Mouse (Mus musculus) limb, embryonic 14.5 days (tissue): Measurements from ENCODE around the gene Prr5. TPM values are rescaled to one million over a fixed set of nuclear protein-coding genes. Genes with fewer than 3 reads are reported as not detected.

ENCODE experiments used
- ATAC-seq: fragments of 200-750 bp; cut with Nextera tagmentation; 2 replicates; pipeline ENCODE4 v1.8.0; 2017; ENCODE audit warnings: low read depth, moderate number of reproducible peaks, moderate TSS enrichment; ENCODE audit not compliant: low FRiP score
- DNase-seq: peaks from one replicate; pipeline ENCODE4 v3.0.0-alpha.2; 2015; ENCODE audit warnings: low spot score
- H3K27ac ChIP-seq: fragments of 300-500 bp; sonication (generic); replicated peaks from 2 replicates; pipeline ENCODE4 v1.5.1; 2014; ENCODE audit warnings: low read depth, mild to moderate bottlenecking, low read length, moderate library complexity, mixed read lengths
- H3K27me3 ChIP-seq: fragments of 300-500 bp; sonication (generic); 2 replicates; pipeline ENCODE4 v1.6.1; 2014; ENCODE audit warnings: low read length, mixed read lengths; ENCODE audit not compliant: control insufficient read depth, insufficient read depth
- H3K36me3 ChIP-seq: fragments of 300-500 bp; sonication (generic); 2 replicates; pipeline ENCODE4 v1.6.1; 2014; ENCODE audit warnings: mild to moderate bottlenecking, low read length, moderate library complexity, mixed read lengths; ENCODE audit not compliant: control insufficient read depth, insufficient read depth
- H3K4me1 ChIP-seq: fragments of 300-500 bp; sonication (generic); 2 replicates; pipeline ENCODE4 v1.6.1; 2014; ENCODE audit warnings: antibody characterized with exemption, low read length, mixed read lengths; ENCODE audit not compliant: control insufficient read depth, insufficient read depth
- H3K4me2 ChIP-seq: fragments of 300-500 bp; sonication (generic); replicated peaks from 2 replicates; pipeline ENCODE4 v1.6.1; 2014; ENCODE audit warnings: low read depth, mild to moderate bottlenecking, low read length, moderate library complexity; ENCODE audit not compliant: severe bottlenecking
- H3K4me3 ChIP-seq: fragments of 300-500 bp; sonication (generic); replicated peaks from 2 replicates; pipeline ENCODE4 v1.5.1; 2014; ENCODE audit warnings: low read length
- H3K9ac ChIP-seq: fragments of 300-500 bp; sonication (generic); 2 replicates; pipeline ENCODE4 v1.6.1; 2014; ENCODE audit warnings: mild to moderate bottlenecking, low read depth, low read length, moderate library complexity; ENCODE audit not compliant: severe bottlenecking
- H3K9me3 ChIP-seq: fragments of 300-500 bp; sonication (generic); 2 replicates; pipeline ENCODE4 v1.6.1; 2016; ENCODE audit warnings: low read length; ENCODE audit not compliant: control insufficient read depth
- POLR2A ChIP-seq: fragments of 200-500 bp; IDR thresholded peaks from 2 replicates; pipeline ENCODE4 v1.8.0; 2012; ENCODE audit warnings: inconsistent platforms, mild to moderate bottlenecking, moderate library complexity, borderline replicate concordance; ENCODE audit not compliant: insufficient read depth, insufficient read length; ENCODE audit errors: extremely low read depth
- WGBS: fragments of 180-500 bp; shearing (Covaris S2); extraction: QIAGEN DNeasy Blood & Tissue Kit; methylation state at CpG from one replicate; pipeline ENCODE4 v1.1.7; 2014; 5-methylcytosine and 5-hydroxymethylcytosine counted together
- polyA plus RNA-seq, 2 experiments: library from polyadenylated mRNA; depleted of rRNA in 1 of 2; stranded (reverse) in 1 of 2; unstranded in 1 of 2; fragments of >200 nt; fragmentation: Nextera tagmentation in 1 of 2; extraction: Ambion mirVana in 1 of 2; gene quantifications; 2 replicates each; pipeline versions ENCODE4 v1.2.1 to v1.2.3; 2012 to 2014

Gene Prr5
- polyA plus RNA-seq, 2 experiments = 29.7 to 41.4 TPM

- no peak for ATAC-seq
- WGBS = 70% methylated on average over 6 of the region's 6 CpGs
- no peak for TF ChIP-seq POLR2A
These were observed 17.9 kb upstream of the Prr5 start for GRCm38 (mm10) chr15:84651481-84651880.

DNA sequence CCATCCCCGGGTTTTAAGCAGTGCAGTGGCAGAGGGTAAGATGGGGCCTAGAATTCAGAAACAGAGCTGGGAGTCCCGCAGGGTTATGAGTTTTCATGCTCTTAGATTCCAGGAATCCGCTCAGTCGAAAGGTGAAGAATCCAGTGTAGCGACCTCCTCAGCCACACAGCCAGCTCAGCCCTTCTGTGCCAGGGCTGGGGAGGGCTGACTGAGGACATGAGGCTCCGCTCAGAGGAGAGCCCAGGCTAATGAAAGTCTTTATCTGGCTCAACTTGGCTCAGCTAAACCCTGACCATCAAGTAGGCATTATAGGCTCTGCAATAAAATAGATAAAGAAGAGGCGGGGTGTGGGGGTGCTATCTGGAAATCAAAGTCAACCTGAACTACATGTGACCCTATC lies 16.3 kb upstream of the Prr5 start:
- no peak overlapping the region for H3K4me3 ChIP-seq
- H3K27ac ChIP-seq = no peak overlapping the region
- WGBS = 84% methylated on average over 7 of the region's 7 CpGs
- peaks cover 11% of the 10 kb centered on the region for H3K4me1 ChIP-seq
- H3K36me3 ChIP-seq = no peaks in the 10 kb centered on the region
- no peak overlapping the region for H3K4me2 ChIP-seq
- DNase-seq (no peak), ATAC-seq (no peak)
- H3K9ac ChIP-seq = no peak overlapping the region
- TF ChIP-seq POLR2A = no peak
- no peaks in the 10 kb centered on the region for H3K9me3 ChIP-seq
- no peaks in the 10 kb centered on the region for H3K27me3 ChIP-seq

More at GRCm38 (mm10) chr15:84651481-84651880, 17.9 kb upstream of the Prr5 start:
- H3K9me3 ChIP-seq = 0 out of 2 replicates have a peak, but pooled peaks cover 4% of the 10 kb centered on the region
- no peak overlapping the region for H3K9ac ChIP-seq
- peaks cover 11% of the 10 kb centered on the region for H3K4me1 ChIP-seq
- DNase-seq = no peak
- H3K27ac ChIP-seq = no peak overlapping the region
- no peaks in the 10 kb centered on the region for H3K27me3 ChIP-seq
- no peaks in the 10 kb centered on the region for H3K36me3 ChIP-seq
- no peak overlapping the region for H3K4me2 ChIP-seq
- H3K4me3 ChIP-seq = no peak overlapping the region

DNA sequence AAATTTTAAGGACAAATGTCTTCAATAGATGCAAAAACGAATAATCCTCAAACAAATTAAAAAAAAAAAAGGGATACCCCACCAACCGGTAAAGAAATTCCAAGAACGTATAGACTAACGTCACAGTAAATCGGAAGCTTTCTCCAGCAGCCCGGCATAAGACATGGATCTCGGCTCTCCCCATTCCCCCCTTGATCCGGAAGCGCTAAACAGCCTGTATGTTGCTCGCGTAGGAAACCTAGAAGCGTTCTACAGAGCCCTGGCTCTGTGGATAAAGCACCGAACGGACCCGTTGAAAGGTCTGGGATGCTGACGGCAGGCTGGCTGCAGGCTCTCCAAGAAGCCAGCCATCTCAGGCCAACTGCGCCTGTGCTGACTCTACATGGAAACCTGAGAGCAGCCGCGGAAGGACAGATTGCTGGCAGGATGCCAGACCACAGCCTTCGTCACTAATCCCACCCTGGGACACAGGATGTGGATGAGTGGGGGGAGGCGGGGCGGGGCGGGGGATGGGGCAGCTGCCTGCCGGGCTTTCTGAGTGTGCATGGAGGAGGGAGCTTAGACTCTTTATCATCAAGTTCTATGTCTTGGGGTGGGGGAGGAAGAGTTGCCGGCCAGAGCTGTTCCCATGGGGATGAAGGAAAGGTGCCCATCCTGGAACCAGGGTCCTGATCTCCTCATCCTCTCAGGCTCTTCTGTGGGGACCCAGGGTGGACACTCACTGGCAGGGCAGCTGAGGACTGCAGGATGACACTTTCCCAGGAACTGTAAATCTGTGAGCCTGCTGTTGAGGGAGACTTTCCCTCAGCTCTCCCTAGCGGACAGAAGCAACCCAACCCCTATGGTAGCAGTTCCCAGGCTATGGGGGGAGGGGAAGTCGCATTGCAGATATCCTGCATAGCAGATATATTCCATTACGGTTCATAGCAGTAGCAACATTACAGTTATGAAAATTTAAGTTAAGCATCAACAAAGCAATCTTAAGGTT lies 15.1 kb upstream of the Prr5 start:
- no peaks in the 10 kb centered on the region for H3K9me3 ChIP-seq
- ATAC-seq (peak; percentile 95), DNase-seq (peak; percentile 99)
- no peaks in the 10 kb centered on the region for H3K27me3 ChIP-seq
- H3K4me2 ChIP-seq = peak overlapping the region; percentile 61
- H3K9ac ChIP-seq = peak overlapping the region; percentile 58
- 3% methylated on average over 28 of the region's 28 CpGs for WGBS
- peak overlapping the region; percentile 36 for H3K4me3 ChIP-seq
- peak; percentile 82; the same call in 1 of the 2 replicates for TF ChIP-seq POLR2A
- peak overlapping the region; percentile 90 for H3K27ac ChIP-seq
- no peaks in the 10 kb centered on the region for H3K36me3 ChIP-seq
- H3K4me1 ChIP-seq = peaks cover 11% of the 10 kb centered on the region

GRCm38 (mm10) chr15:84654975-84655374 lies 14.4 kb upstream of the Prr5 start:
- Histone ChIP-seq H3K9ac (no peak overlapping the region), H3K36me3 (no peaks in the 10 kb centered on the region), H3K4me1 (peaks cover 11% of the 10 kb centered on the region), H3K4me3 (no peak overlapping the region), H3K27me3 (no peaks in the 10 kb centered on the region), H3K4me2 (peak overlapping the region; percentile 61; the same call in 1 of the 2 replicates), H3K9me3 (no peaks in the 10 kb centered on the region), H3K27ac (peak overlapping the region; percentile 90)
- TF ChIP-seq POLR2A = no peak
- DNase-seq (no peak), ATAC-seq (no peak)
- 42% methylated on average over 10 of the region's 10 CpGs for WGBS

DNA sequence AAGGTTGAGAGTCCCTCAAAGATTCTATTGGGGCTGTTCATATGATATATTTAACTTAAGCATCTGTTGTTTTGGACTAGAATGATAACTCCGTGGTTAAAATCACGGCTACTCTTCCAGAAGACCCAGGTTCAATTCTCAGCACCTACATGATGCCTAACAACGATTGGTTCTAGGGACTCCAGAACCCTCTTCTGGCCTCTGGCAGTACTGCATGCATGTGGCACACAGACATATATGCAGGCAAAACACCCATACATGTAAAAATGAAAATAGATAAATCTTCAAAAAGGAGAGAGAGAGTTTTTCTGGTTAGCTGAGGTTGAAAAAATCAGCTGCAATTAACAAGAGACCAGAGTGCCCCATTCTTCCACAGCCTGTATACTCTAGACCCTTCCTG lies 12.7 kb upstream of the Prr5 start:
- Histone ChIP-seq H3K9ac (no peak overlapping the region), H3K4me1 (peaks cover 11% of the 10 kb centered on the region), H3K27ac (no peak overlapping the region), H3K9me3 (no peaks in the 10 kb centered on the region), H3K27me3 (no peaks in the 10 kb centered on the region), H3K4me2 (no peak overlapping the region), H3K4me3 (no peak overlapping the region), H3K36me3 (no peaks in the 10 kb centered on the region)
- ATAC-seq (no peak), DNase-seq (no peak)
- WGBS = 93% methylated on average over 3 of the region's 3 CpGs
- TF ChIP-seq POLR2A = no peak
